Mouse (Mus musculus) hindbrain, embryonic 11.5 days (tissue): ENCODE data around the gene Nptn. TPM values are rescaled to one million over a fixed set of nuclear protein-coding genes. Genes with fewer than 3 reads are reported as not detected.

Experiments
- ATAC-seq: fragments of 200-750 bp; cut with Nextera tagmentation; 2 replicates; pipeline ENCODE4 v1.8.0; 2017; ENCODE audit warnings: mild to moderate bottlenecking, moderate TSS enrichment, moderate library complexity; ENCODE audit not compliant: low FRiP score
- DNase-seq: peaks from one replicate; pipeline ENCODE4 v3.0.0-alpha.2; 2015; ENCODE audit warnings: low spot score
- H3K27ac ChIP-seq: fragments of 300-500 bp; sonication (generic); 2 replicates; pipeline ENCODE4 v1.5.1; 2014; ENCODE audit warnings: mild to moderate bottlenecking, low read depth, low read length
- H3K27me3 ChIP-seq: fragments of 300-500 bp; sonication (generic); 2 replicates; pipeline ENCODE4 v1.6.1; 2014; ENCODE audit warnings: mild to moderate bottlenecking, low read length, moderate library complexity, mixed read lengths; ENCODE audit not compliant: control insufficient read depth, insufficient read depth
- H3K36me3 ChIP-seq: fragments of 300-500 bp; sonication (generic); 2 replicates; pipeline ENCODE4 v1.6.1; 2014; ENCODE audit warnings: mild to moderate bottlenecking, low read length, moderate library complexity, mixed read lengths; ENCODE audit not compliant: control insufficient read depth, insufficient read depth
- H3K4me1 ChIP-seq: fragments of 300-500 bp; sonication (generic); replicated peaks from 2 replicates; pipeline ENCODE4 v1.6.1; 2014; ENCODE audit warnings: low read length, mixed read lengths; ENCODE audit not compliant: control insufficient read depth, insufficient read depth
- H3K4me2 ChIP-seq: fragments of 300-500 bp; sonication (generic); replicated peaks from 2 replicates; pipeline ENCODE4 v1.6.1; 2014; ENCODE audit warnings: mild to moderate bottlenecking, low read depth, low read length
- H3K4me3 ChIP-seq: fragments of 300-500 bp; sonication (generic); 2 replicates; pipeline ENCODE4 v1.5.1; 2014; ENCODE audit warnings: low read depth, low read length
- H3K9ac ChIP-seq: fragments of 300-500 bp; sonication (generic); 2 replicates; pipeline ENCODE4 v1.6.1; 2014; ENCODE audit warnings: low read depth, low read length
- H3K9me3 ChIP-seq: fragments of 300-500 bp; sonication (generic); 2 replicates; pipeline ENCODE4 v1.6.1; 2016; ENCODE audit warnings: low read length; ENCODE audit not compliant: control insufficient read depth
- WGBS: fragments of 180-500 bp; shearing (Covaris S2); extraction: QIAGEN DNeasy Blood & Tissue Kit; methylation state at CpG from one replicate; pipeline ENCODE4 v1.1.7; 2014; 5-methylcytosine and 5-hydroxymethylcytosine counted together
- polyA plus RNA-seq: library from polyadenylated mRNA; unstranded; fragments of >200 nt; fragmentation: Nextera tagmentation; extraction: Ambion mirVana; gene quantifications from 2 replicates; pipeline ENCODE4 v1.2.1, GENCODE M21; 2014

Gene Nptn
- polyA plus RNA-seq, 1 experiment from 2014 or later, result 70.4 TPM

DNA sequence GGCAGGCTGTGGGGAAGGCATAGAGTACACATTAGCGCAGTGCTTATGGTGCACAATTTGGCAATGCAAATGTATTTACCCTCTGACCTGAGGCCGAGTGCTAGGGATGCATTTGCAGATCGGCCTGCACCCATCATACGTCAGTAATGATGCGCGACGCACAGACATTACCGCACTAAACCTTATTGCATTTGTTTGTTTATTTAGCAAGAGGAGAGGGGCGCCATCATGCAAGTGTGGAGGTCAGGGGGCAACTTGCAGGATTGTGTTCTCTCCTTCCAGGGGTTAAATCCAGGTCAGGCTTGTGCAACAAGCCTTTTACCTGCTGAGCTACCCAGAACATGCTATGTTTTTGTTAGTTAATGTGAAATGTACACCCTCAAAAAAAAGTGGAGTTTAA is 85.2 kb downstream of the Nptn start:
- DNase-seq, result no peak
- H3K9me3 ChIP-seq, result no peaks in the 10 kb centered on the region
- H3K4me3 ChIP-seq, result no peak overlapping the region
- WGBS, result 50% methylated on average over 9 of the region's 9 CpGs
- no peaks in the 10 kb centered on the region for H3K27me3 ChIP-seq
- no peak overlapping the region for H3K27ac ChIP-seq
- no peak overlapping the region for H3K4me2 ChIP-seq
- no peaks in the 10 kb centered on the region for H3K36me3 ChIP-seq
- ATAC-seq, result no peak
- no peak overlapping the region for H3K9ac ChIP-seq
- H3K4me1 ChIP-seq, result no peaks in the 10 kb centered on the region

DNA sequence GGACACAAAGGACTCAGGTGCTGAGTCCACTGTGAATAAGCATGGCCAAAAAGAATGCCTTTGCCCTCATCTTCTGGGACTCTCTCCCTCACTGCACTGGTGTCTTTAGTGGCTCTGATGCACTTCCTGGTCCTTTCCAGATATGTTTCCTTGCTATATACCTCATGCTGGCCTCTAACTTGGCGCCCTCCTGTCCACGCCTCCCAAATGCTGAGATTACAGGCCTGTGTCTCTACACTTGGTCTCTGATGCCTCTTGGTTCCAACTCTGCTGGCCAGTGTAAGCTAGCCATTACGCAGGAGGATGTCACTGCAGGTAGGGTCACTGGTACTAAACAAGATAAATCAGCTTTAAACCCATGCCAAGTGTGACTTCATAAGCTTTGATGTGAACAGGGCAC is 86.1 kb downstream of the Nptn start:
- 92% methylated on average over 3 of the region's 3 CpGs for WGBS

GRCm38 (mm10) chr9:58669071-58669470 is 87.0 kb downstream of the Nptn start:
- Histone ChIP-seq H3K4me2 (no peak overlapping the region), H3K4me1 (no peaks in the 10 kb centered on the region), H3K27ac (no peak overlapping the region), H3K36me3 (no peaks in the 10 kb centered on the region), H3K9me3 (no peaks in the 10 kb centered on the region), H3K4me3 (no peak overlapping the region), H3K27me3 (no peaks in the 10 kb centered on the region), H3K9ac (no peak overlapping the region)
- 70% methylated on average over 3 of the region's 3 CpGs for whole genome bisulfite sequencing
- DNase-seq, result no peak
- ATAC-seq, result no peak

More for the DNA sequence above, 86.1 kb downstream of the Nptn start:
- Histone ChIP-seq H3K4me3 (no peak overlapping the region), H3K9me3 (no peaks in the 10 kb centered on the region), H3K4me2 (no peak overlapping the region), H3K36me3 (no peaks in the 10 kb centered on the region), H3K27ac (no peak overlapping the region), H3K9ac (no peak overlapping the region), H3K4me1 (no peaks in the 10 kb centered on the region), H3K27me3 (no peaks in the 10 kb centered on the region)
- DNase-seq, result no peak
- ATAC-seq, result no peak

GRCm38 (mm10) chr9:58669819-58670218 is 87.8 kb downstream of the Nptn start:
- Histone ChIP-seq H3K4me2 (no peak overlapping the region), H3K9me3 (no peaks in the 10 kb centered on the region), H3K36me3 (no peaks in the 10 kb centered on the region), H3K4me1 (no peaks in the 10 kb centered on the region), H3K27ac (no peak overlapping the region), H3K4me3 (no peak overlapping the region), H3K27me3 (no peaks in the 10 kb centered on the region), H3K9ac (no peak overlapping the region)
- no peak for ATAC-seq
- 93% methylated on average over 6 of the region's 6 CpGs for WGBS
- DNase-seq, result no peak

DNA sequence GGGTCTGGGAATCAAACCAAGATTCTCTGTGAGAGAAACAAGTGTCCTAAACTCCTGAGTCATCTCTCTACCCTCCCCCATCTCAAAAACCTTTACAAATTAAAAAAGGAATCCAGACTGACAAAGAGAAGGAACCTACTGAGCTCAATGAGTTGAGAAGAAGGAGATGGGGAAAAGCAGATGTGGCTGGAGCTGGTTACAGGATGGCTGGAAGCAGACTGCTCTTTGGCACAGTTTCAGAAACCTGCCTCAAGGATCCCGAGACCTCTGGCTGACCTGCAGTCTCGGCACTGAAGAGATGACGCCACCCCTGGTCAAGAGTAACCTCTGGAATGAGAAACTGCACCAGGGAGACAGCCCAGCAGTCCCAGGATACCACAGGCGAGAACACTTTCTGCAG is 90.4 kb downstream of the Nptn start:
- Histone ChIP-seq H3K4me1 (no peaks in the 10 kb centered on the region), H3K36me3 (no peaks in the 10 kb centered on the region), H3K9ac (no peak overlapping the region), H3K9me3 (no peaks in the 10 kb centered on the region), H3K4me3 (no peak overlapping the region), H3K27ac (no peak overlapping the region), H3K4me2 (no peak overlapping the region), H3K27me3 (no peaks in the 10 kb centered on the region)
- DNase-seq (no peak), ATAC-seq (no peak)
- WGBS, result 53% methylated on average over 4 of the region's 4 CpGs

DNA sequence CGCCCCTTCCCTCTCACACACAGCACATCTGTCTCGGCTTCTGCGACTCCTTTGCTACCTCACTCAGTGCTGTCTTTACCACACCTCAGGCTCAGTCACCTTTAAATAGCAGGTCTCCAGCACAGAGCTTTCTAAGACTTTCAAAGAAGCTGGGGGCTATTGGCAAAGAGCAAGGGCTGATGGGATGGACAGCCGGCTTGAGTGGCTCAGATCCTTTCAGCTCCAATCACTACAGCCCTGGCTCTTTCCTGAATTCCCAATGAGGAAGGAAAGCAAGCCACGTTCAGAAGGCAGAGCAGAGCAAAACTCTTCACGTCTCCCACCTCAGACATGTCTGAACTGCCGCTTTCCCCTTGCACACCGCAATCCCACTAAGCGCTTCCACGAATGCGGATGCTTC is 92.7 kb downstream of the Nptn start:
- no peak overlapping the region for H3K9ac ChIP-seq
- H3K9me3 ChIP-seq, result no peaks in the 10 kb centered on the region
- no peaks in the 10 kb centered on the region for H3K4me1 ChIP-seq
- H3K27me3 ChIP-seq, result no peaks in the 10 kb centered on the region
- no peak overlapping the region for H3K4me2 ChIP-seq
- H3K27ac ChIP-seq, result no peak overlapping the region
- no peak for DNase-seq
- 83% methylated on average over 11 of the region's 11 CpGs for WGBS
- no peak for ATAC-seq
- H3K36me3 ChIP-seq, result no peaks in the 10 kb centered on the region
- H3K4me3 ChIP-seq, result no peak overlapping the region

DNA sequence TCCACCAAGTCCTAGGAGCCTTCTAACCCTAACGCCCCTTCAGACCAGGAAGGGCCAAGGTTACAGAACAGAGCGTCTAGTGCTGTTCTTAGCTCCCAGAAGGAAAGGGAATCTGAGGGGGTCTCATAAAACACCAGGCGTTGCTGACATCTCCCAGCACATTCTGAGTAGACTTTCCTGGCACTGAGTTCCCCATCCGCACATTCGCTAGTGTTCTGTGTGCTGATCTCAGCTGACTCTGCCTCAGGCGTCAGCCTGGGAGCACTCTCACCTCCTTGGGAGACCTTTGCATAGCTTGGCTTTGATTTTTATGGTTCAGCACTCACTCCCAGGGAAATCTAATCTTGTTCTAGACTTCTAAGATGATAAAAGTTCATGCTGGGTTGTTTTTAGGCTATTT is 93.3 kb downstream of the Nptn start:
- H3K9me3 ChIP-seq, result no peaks in the 10 kb centered on the region
- no peak overlapping the region for H3K9ac ChIP-seq
- H3K36me3 ChIP-seq, result no peaks in the 10 kb centered on the region
- no peak for DNase-seq
- no peaks in the 10 kb centered on the region for H3K27me3 ChIP-seq
- no peak overlapping the region for H3K27ac ChIP-seq
- H3K4me2 ChIP-seq, result no peak overlapping the region
- H3K4me1 ChIP-seq, result no peaks in the 10 kb centered on the region
- no peak for ATAC-seq
- 74% methylated on average over 6 of the region's 6 CpGs for WGBS
- H3K4me3 ChIP-seq, result no peak overlapping the region

- Histone ChIP-seq H3K9me3 (no peaks in the 10 kb centered on the region), H3K4me3 (no peak overlapping the region), H3K9ac (no peak overlapping the region), H3K27ac (no peak overlapping the region), H3K36me3 (no peaks in the 10 kb centered on the region), H3K4me1 (no peaks in the 10 kb centered on the region), H3K27me3 (no peaks in the 10 kb centered on the region), H3K4me2 (no peak overlapping the region)
- WGBS, result 68% methylated on average over 2 of the region's 2 CpGs
- no peak for DNase-seq
- no peak for ATAC-seq
Measured at GRCm38 (mm10) chr9:58681411-58681810, 99.4 kb downstream of the Nptn start.

GRCm38 (mm10) chr9:58682106-58682505 is 100.1 kb downstream of the Nptn start:
- H3K4me1 ChIP-seq, result no peaks in the 10 kb centered on the region
- no peak overlapping the region for H3K9ac ChIP-seq
- H3K4me3 ChIP-seq, result no peak overlapping the region
- no peak overlapping the region for H3K27ac ChIP-seq
- no peaks in the 10 kb centered on the region for H3K27me3 ChIP-seq
- no peaks in the 10 kb centered on the region for H3K9me3 ChIP-seq
- H3K36me3 ChIP-seq, result no peaks in the 10 kb centered on the region
- no peak for ATAC-seq
- no peak overlapping the region for H3K4me2 ChIP-seq
- WGBS, result 85% methylated on average over 6 of the region's 6 CpGs
- no peak for DNase-seq
